Mouse (Mus musculus) limb, embryonic 14.5 days (tissue): ENCODE measurements around the gene Ctps. TPM values are rescaled to one million over a fixed set of nuclear protein-coding genes. Genes with fewer than 3 reads are reported as not detected.

Source experiments
- ATAC-seq: fragments of 200-750 bp; cut with Nextera tagmentation; 2 replicates; pipeline ENCODE4 v1.8.0; 2017; ENCODE audit warnings: low read depth, moderate number of reproducible peaks, moderate TSS enrichment; ENCODE audit not compliant: low FRiP score
- DNase-seq: peaks from one replicate; pipeline ENCODE4 v3.0.0-alpha.2; 2015; ENCODE audit warnings: low spot score
- H3K27ac ChIP-seq: fragments of 300-500 bp; sonication (generic); replicated peaks from 2 replicates; pipeline ENCODE4 v1.5.1; 2014; ENCODE audit warnings: low read depth, mild to moderate bottlenecking, low read length, moderate library complexity, mixed read lengths
- H3K27me3 ChIP-seq: fragments of 300-500 bp; sonication (generic); 2 replicates; pipeline ENCODE4 v1.6.1; 2014; ENCODE audit warnings: low read length, mixed read lengths; ENCODE audit not compliant: control insufficient read depth, insufficient read depth
- H3K36me3 ChIP-seq: fragments of 300-500 bp; sonication (generic); 2 replicates; pipeline ENCODE4 v1.6.1; 2014; ENCODE audit warnings: mild to moderate bottlenecking, low read length, moderate library complexity, mixed read lengths; ENCODE audit not compliant: control insufficient read depth, insufficient read depth
- H3K4me1 ChIP-seq: fragments of 300-500 bp; sonication (generic); 2 replicates; pipeline ENCODE4 v1.6.1; 2014; ENCODE audit warnings: antibody characterized with exemption, low read length, mixed read lengths; ENCODE audit not compliant: control insufficient read depth, insufficient read depth
- H3K4me2 ChIP-seq: fragments of 300-500 bp; sonication (generic); replicated peaks from 2 replicates; pipeline ENCODE4 v1.6.1; 2014; ENCODE audit warnings: low read depth, mild to moderate bottlenecking, low read length, moderate library complexity; ENCODE audit not compliant: severe bottlenecking
- H3K4me3 ChIP-seq: fragments of 300-500 bp; sonication (generic); replicated peaks from 2 replicates; pipeline ENCODE4 v1.5.1; 2014; ENCODE audit warnings: low read length
- H3K9ac ChIP-seq: fragments of 300-500 bp; sonication (generic); 2 replicates; pipeline ENCODE4 v1.6.1; 2014; ENCODE audit warnings: mild to moderate bottlenecking, low read depth, low read length, moderate library complexity; ENCODE audit not compliant: severe bottlenecking
- H3K9me3 ChIP-seq: fragments of 300-500 bp; sonication (generic); 2 replicates; pipeline ENCODE4 v1.6.1; 2016; ENCODE audit warnings: low read length; ENCODE audit not compliant: control insufficient read depth
- POLR2A ChIP-seq: fragments of 200-500 bp; IDR thresholded peaks from 2 replicates; pipeline ENCODE4 v1.8.0; 2012; ENCODE audit warnings: inconsistent platforms, mild to moderate bottlenecking, moderate library complexity, borderline replicate concordance; ENCODE audit not compliant: insufficient read depth, insufficient read length; ENCODE audit errors: extremely low read depth
- WGBS: fragments of 180-500 bp; shearing (Covaris S2); extraction: QIAGEN DNeasy Blood & Tissue Kit; methylation state at CpG from one replicate; pipeline ENCODE4 v1.1.7; 2014; 5-methylcytosine and 5-hydroxymethylcytosine counted together
- polyA plus RNA-seq, 2 experiments: library from polyadenylated mRNA; depleted of rRNA in 1 of 2; stranded (reverse) in 1 of 2; unstranded in 1 of 2; fragments of >200 nt; fragmentation: Nextera tagmentation in 1 of 2; extraction: Ambion mirVana in 1 of 2; gene quantifications; 2 replicates each; pipeline versions ENCODE4 v1.2.1 to v1.2.3; 2012 to 2014

Gene Ctps
- polyA plus RNA-seq, 2 experiments = 48.3 to 77.6 TPM

GRCm38 (mm10) chr4:120506955-120507354 lies 63.1 kb downstream of the Ctps start:
- no peaks in the 10 kb centered on the region for H3K4me1 ChIP-seq
- DNase-seq (no peak), ATAC-seq (no peak)
- no peaks in the 10 kb centered on the region for H3K27me3 ChIP-seq
- no peak overlapping the region for H3K27ac ChIP-seq
- no peak overlapping the region for H3K4me2 ChIP-seq
- H3K9ac ChIP-seq = no peak overlapping the region
- TF ChIP-seq POLR2A = no peak
- peaks cover 43% of the 10 kb centered on the region for H3K36me3 ChIP-seq
- no peaks in the 10 kb centered on the region for H3K9me3 ChIP-seq
- WGBS = 82% methylated on average over 1 of the region's 1 CpGs
- no peak overlapping the region for H3K4me3 ChIP-seq

Other genes with a start within 250 kb of the Ctps start
- gene Scmh1, start 165.0 kb downstream of the Ctps start, polyA plus RNA-seq (2012; rRNA removed) = 57.4 and 68.3 TPM in 2 replicates
- 36.7 and 42.6 TPM in 2 replicates for gene Scmh1, start 165.0 kb downstream of the Ctps start, polyA plus RNA-seq (2014; fragmentation: Nextera tagmentation; extraction: Ambion mirVana)
- gene Slfnl1, start 38.0 kb downstream of the Ctps start, polyA plus RNA-seq (2012; rRNA removed) = 0.13 and 0.15 TPM in 2 replicates
- 0.10 TPM in 1 of 2 replicates, not detected in the other for gene Slfnl1, start 38.0 kb downstream of the Ctps start, polyA plus RNA-seq (2014; fragmentation: Nextera tagmentation; extraction: Ambion mirVana)
- not detected in 2 replicates for gene Gm8439, start 18.5 kb upstream of the Ctps start, polyA plus RNA-seq (2012; rRNA removed)
- not detected in 2 replicates for gene Gm8439, start 18.5 kb upstream of the Ctps start, polyA plus RNA-seq (2014; fragmentation: Nextera tagmentation; extraction: Ambion mirVana)
- gene Cited4, start 96.3 kb upstream of the Ctps start, polyA plus RNA-seq (2012; rRNA removed) = 2.7 and 3.4 TPM in 2 replicates
- gene Cited4, start 96.3 kb upstream of the Ctps start, polyA plus RNA-seq (2014; fragmentation: Nextera tagmentation; extraction: Ambion mirVana) = 3.9 and 4.1 TPM in 2 replicates
- 8.5 and 9.9 TPM in 2 replicates for gene Kcnq4, start 178.3 kb upstream of the Ctps start, polyA plus RNA-seq (2012; rRNA removed)
- 4.0 and 4.3 TPM in 2 replicates for gene Kcnq4, start 178.3 kb upstream of the Ctps start, polyA plus RNA-seq (2014; fragmentation: Nextera tagmentation; extraction: Ambion mirVana)